Mouse (Mus musculus): ENCODE results near the gene Casp9.

Gene Casp9

DNA sequence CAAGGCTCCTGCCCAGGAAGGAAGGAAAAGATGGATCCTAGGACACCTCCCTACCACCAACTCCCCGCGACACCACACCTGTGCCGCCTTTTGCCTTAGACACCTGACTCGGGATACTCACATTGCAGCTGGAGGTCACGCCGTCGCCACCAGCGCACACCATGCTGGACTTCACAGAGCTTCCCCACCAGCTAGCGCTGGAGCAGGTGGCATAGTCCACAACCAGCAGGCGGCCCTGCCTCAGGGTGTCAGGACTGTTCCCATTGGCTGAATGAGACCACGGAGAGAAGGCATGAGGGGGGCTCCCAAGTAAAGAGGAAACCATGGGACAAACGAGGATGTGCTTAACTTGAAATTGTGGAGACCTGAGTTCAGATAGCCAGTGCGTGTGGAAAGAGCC is 25.4 kb downstream of the Casp9 start:
- DNase-seq = no peak

DNA sequence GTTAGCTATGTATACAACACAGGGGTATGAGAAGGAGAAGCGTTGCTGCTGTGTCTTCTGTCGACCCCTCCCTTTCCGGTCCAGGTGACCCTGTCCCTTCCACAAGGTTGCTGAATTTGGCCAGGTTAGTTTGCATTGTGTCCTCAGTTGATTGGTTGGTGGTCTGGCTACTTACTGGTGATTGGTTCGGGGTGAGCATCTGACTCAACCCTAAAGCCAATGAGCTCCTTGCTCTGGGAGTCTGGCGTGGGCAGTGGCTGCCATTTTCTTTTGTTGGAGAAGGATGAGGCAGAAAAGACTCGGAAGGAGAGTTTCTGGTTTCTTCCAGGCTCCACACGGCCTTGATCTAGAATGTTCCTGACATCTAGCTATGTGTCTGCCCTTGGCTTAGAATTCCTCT is 25.9 kb downstream of the Casp9 start:
- DNase-seq = no peak

DNA sequence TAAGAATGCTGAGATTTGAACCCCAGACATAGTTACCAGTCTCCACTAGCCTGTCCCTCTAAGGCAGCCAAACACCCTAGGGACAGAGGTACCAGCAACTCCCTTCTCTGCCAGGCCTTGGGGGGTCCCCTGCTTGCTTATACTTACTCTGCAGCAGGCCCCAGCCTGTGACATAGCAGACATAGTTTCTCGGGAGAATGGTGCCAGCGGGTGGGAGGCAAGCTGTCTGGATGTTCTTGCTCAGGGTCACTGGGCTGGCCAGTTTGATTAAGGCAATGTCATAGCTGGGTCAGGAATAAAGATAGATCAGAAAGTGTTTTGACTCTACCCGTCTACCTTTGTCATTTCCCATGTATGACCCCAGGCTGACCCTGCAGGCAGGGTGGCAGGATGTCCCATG is 27.8 kb downstream of the Casp9 start:
- no peak for DNase-seq

DNA sequence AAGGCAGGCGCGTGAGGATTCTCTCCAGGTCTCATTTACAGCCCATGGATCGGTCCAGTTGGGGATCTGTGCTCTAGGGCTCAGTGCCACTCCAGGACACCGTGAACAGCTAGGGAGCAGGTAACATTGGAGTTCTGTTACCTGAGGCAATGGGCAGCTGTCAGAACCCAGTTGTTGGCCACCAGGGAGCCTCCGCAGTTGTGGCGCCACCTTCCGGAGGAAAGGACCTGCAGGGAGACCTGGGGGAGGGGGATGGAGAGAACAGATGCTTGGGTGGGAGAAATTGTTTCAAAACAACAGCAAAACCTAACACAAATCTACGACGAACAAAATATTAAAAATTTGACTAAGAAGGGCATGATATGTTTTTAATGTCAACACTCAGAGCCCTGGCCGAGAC is 28.7 kb downstream of the Casp9 start:
- DNase-seq = peak; percentile 10

DNA sequence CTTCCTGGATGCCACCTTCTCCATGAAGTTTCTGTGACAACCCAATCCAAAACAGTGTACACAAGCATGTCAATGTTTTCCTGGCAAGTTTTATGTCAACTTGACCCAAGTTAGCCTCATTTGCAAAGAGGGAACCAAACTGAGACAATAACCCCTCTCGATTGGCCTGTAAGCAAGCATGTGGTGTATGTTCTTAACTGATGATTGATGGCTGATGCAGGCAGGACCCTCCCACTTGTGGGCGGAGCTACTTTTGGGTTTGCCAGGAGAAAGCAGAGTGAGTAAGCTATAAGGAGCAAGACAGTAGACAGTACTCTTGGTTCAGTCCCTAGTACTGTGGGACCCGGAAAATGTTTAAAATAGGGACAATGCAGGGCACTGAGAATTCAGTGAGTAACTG is 29.6 kb downstream of the Casp9 start:
- no peak for DNase-seq

DNA sequence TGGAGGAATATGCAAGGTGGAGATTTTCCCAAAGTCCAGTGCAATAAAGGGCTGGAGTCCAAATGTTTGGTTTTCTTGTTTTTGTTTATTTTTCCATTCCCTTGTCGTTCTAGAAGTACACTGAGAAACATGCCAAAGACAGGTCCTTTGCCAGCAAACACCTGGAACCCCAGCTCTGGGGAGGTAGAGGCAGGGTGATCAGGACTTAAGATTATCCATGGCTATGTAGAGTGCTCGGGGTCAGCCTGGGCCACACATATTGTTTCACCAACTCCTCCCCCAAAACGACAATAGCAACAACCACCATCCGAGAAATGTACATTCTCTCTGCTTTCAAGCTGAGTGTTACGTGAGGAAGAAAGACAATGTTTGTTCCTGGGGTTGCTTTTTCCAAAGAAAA is 32.6 kb downstream of the Casp9 start, which contains the start of gene Cela2a:
TSS of gene Cela2a (minus strand) at position 101 of the 400 bp plus-strand sequence.
- DNase-seq = no peak

DNA sequence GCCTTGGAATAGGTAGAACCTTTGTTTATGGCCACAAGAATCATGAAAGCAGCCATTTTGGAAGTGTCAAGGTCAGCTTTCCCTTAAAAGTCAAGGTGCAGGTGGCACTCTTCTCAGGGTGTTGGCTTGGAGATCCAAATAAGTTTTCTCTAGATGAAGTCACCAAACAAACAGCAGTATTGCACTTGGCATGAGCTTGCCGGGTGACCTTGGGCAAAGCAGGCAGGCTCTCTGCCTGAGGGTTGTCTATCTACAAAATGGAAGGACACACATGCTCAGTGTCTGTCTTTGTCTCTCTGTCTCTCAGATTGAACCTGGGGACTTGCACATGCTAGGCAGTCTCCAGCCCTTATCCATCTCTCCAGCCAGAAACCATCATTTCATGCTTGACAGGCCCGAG is 34.0 kb downstream of the Casp9 start:
- DNase-seq = no peak

DNA sequence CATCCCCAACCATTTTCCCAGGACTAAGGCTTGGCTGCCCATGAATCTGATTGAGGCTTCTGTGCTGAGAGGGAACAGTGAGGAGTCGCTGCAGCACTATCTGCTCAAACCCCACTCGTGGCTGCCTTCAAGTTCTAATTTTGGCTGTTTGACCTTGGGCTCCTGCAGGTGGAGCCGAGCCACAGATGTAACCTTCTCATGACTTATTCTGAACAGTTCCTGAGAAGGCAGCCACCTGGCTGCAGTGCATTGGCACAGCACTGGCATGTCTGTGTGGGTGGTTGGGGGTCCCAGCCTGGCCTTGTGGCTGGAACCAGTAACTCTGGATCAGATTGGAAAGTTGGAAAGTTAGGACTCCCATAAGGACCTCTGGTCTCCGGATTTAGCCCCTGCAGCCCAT is 34.8 kb downstream of the Casp9 start:
- no peak for DNase-seq

DNA sequence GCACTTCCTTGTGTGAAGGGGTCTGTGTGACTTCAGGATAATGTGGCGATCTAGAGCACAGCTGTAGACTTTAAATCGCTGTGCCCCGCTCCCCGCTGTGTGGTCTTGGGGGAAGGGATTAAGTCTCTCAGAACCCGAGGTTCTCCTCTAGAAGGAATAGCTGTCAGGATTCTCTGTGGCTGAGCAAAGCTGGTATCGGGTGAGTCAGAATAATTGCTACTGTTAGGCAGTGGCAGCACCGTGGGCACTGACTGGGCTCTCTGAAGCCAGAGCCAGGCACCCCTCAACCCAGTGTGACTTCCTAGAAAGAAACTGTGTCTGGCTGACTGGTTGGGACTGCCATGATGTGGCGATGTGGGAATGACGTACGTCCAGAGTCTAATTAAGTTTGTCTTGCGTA is 37.0 kb downstream of the Casp9 start:
- no peak for DNase-seq

DNA sequence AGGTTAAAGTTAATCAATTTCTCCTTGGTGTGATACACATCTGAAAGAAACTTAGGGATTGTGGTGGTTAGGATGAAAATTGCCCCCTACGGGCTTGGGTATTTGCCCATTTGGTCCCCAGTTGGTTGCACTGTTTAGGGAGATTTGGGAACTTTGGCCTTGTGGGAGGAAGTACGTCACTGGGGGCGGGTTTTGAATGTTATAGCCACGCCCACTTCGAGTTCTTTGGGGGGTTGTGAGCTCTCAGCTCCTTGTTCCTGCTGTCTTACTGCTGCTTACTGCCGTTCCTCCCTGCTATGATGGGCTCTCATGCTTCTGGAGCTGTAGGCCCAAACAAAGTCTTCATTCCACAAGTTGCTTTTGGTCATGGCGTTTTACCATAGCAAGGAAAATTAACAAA is 37.9 kb downstream of the Casp9 start:
- no peak for DNase-seq

DNA sequence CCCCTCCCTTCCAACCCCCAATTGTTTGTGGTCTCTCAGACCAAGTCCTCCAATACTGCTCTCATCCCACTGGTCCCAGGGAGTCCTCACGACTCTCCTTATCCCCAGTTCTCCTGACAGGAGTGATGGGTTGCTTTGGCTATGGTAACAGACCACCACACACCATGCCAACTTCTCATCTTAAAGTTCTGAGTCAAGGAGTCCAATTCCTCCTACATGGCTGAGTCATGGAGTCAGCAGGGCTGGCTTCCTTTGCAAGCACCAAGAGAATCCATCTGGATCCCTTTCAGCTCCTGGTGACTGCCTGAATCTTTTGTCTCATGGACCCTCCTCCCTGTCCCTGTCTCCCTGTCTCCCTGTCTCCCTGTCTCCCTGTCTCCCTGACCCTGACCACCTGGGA is 40.5 kb downstream of the Casp9 start:
- DNase-seq = no peak

DNA sequence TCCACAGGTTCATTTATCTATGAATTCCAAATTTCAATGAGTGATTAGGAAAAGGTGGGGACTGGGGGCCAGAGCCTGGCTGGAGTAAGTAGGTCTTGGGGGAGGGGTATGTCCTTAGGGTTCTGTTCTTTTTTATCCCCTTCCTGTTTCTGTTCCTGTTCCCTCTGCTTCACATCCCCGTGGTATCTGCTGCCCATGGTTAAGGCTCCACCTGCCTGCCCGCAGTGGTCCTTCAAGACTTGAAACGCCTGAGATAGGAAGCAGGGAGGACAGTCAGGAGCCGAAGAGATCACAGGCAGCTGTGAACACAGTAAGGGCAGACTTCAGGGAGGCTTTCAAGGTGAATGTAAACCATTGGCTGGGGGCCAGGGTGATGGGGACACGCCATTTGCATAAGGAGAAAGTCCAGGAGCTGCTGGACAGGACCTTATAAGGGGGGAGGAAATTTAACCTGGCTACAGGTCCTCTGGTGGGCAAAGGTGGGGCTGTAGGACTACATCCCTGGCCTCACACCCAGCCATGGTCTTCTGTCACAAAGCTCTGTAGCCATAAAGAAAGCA is 41.2 kb downstream of the Casp9 start:
- DNase-seq = no peak

DNA sequence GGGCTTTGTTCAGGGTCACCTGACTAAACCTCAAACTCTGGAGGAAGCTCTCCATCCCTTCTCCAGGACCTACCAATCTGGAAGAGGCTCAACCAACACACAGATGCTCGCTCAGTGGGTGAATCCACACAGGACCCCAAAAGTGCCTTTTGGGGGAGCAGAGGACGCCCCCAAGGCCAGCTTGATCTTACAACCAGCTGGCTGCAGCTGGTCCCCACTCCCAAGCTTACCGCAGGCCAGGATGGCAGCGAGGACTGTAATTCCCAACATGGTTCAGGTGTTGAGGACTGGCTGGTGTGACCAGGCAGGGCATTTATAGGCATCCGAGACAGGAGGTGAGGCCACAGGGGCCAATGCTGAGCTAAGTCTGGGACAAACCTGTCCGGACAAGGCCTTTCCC is 52.6 kb downstream of the Casp9 start, which contains the start of gene Ctrc:
TSS of gene Ctrc (minus strand) at position 361 of the 400 bp plus-strand sequence.
- no peak for DNase-seq

DNA sequence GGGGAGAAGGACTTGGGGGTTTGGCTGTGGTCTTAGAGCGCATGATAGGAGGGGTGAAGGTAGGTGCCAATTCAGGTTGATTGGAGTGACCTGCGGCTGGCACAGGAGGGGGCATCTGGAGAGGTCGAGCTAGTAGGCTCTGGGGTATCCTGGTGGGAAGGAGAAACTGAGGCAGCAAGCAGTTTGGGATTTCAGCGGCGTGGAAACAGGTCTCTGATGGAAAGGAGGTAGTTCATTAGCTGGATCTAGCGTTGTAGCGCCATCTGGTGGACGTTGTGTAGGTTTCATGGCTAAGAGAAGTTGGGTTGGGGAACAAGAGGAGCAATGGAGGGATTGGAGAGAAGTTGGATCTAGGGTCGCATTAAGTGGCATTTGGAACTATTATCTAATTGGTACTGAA is 60.0 kb downstream of the Casp9 start:
- DNase-seq = peak; percentile 64

DNA sequence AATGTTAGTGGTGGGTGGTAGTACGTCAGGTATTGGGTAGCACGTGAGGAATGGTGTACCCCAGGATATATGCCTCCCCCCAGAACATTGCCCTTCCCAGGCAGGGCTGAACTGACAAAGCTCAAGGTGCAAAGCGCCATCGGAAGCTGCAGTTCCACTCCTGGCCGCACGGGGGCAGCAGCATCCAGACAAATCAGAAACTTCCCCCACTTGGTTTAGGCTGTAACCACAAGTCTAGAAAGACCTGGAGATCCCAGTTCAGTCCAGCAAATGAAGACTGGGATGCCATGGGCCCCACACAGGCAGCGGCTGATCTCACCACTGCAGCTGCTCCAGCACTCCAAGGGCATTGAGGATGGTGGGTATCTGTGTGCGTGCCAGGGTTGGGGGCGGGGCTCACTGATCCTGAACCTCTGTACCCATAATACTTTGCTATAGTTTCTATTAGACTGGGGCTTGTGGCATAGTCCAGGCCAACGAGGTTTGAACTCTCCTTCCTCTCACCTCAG is 64.1 kb downstream of the Casp9 start:
- DNase-seq = peak; percentile 81

DNA sequence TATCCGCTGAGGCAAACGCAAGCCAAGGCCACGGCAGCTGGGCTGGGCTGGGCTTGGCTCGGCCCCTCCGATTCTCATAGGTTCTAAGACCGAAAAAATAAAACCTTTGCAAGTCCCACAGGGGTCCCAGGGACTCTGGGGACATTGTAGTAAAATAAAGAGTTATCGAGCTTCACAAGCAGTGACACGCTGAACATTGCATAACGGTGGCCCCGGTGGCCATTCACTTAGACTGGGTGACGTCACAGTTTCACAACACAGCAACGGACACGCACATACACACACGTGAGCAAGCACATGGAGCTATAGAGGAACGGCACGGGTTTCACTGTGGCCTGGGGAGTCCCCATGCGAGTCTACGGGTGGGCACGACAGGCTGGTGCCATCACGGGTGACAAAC is 65.1 kb downstream of the Casp9 start:
- DNase-seq = no peak

DNA sequence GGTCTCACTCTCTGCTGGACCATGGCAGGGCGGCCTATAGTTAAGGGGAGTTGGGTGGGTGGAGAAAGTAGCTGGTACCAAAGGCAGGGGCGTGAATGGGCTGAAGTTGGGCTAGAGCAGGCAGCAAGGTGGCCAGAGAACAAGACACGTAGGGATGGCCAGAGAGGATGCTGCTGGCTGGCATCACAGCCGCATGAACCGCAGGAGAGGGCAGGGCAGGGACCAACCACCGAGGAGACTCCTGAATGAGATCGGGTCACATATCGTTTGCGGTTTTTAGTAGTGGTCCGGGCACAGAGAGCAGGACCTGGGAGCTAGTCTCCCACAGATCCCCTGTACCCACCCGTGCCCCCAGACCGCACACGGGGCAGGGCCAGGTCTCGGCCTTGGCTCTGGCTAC is 65.9 kb downstream of the Casp9 start:
- no peak for DNase-seq

DNA sequence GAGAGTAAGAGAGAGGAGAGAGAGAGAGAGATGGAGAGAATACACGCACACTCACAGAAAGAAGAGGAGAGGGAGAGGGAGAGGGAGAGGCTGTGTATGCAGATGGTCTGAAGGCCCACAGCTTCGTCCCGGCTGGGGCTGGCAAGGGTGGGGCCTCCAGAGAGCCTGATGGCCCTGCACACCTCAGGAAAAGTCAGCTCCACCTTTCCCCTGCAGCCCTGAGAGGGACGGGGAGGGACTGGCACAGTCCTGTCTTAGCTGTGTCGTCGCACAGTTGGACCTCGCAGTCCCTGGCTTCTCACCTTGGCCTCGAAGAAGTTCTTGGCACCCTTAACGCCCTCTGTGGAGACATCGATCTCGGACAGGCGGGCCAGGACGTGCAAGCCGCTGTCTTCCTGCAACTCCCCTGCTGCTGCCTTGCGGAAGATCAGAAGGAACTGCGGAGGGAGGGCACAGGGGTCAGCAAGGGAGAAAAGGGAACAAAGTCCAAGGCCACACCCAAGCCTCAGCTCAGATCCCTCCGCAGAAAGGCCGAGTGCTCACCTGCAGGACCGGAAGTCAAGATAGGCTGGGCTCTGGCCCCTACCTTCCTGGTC is 66.9 kb downstream of the Casp9 start:
- no peak for DNase-seq

DNA sequence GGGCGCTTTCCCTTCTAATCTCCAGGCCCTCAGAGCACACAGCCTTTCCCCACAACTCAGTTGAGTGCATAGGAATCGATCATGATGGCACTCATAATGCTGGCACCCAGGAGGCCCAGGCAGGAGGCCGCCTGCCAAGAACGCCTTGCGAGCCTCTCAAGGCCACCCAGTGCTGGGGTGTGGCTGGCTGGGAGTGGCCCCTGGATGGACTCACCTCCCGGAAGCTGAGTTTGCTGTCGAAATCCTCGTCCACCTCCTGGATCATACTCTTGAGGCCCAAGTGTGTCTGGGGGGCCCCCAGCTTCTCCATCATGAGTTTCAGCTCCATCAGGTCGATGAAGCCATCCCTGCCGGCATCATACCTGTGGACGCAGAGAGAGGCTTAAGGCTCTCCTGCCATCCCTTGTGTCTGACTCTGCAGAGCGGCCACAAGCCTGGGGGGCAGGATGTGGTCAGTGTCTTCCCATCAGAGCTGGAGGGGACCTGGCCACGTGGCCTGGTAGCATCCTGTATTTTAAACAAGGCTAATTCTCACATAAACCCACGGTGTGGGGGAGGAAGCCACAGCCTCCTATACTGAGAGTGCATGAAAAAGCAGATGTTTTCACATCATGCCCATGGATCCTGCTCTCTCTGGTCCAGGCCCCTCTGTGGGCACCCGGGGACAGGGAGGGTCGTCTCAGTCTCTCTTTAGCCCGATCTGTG is 68.3 kb downstream of the Casp9 start:
- DNase-seq = no peak

DNA sequence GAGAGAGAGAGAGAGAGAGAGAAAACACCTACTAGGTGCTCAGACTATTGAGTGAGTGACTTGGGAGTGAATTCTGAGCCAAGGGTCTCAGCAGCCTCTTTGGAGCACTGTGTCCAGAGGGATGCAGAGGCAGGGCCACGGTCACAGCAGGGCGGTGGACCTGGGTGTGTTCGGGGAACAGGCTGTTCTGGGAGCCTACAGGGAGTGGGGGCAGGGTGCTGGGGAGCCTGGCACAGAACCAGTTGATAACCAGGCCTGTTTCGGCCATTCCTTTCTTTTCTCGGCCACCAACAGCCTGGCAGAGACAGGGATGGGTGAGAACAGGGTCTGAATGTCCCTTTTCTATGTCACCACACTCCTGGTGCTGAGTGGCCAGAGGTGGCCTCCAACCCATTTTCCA is 69.5 kb downstream of the Casp9 start:
- no peak for DNase-seq

DNA sequence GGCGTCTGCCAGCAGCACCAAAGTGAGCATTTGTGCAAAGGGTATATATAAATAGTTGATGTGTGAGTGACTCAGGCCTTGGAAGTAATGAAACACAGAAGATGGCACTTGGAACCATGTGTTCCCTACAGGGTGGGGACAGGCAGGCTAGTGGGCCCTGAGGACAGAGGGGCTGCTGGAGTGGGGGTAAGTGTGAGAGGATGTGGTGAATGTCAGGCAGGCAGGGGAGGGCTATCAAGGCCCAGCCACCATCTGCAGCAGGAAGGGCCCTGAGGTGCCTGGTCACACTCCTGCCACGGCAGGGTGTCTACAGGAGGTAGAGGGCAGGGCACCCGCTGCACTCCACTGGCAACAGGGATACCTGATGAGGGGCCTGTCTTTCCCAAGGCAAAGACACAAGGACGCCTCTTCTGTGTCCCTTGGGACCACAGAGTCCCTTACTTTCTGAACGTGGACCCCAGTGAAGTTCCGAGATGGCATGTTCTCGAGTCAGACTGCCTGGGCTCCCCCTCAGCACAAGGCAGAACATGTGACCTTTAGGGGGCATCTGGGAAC is 70.4 kb downstream of the Casp9 start:
- DNase-seq = no peak

DNA sequence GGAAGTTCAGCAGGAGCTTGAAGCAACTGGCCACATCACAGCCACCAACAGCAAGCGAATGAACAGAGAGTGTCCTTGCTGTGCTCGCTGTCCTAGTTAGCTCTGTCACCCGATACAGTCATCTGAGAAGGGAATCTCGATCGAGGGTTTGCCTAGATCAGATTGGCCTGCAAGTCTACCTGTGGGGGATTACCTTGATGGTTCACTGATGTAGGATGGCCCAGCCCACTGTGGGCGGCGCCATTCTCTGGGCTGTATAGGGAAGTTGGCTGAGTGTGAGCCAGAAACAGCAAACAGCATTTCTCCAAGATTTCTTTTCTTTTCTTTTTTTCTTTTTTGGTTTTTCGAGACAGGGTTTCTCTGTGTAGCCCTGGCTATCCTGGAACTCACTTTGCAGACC is 71.1 kb downstream of the Casp9 start:
- DNase-seq = no peak

DNA sequence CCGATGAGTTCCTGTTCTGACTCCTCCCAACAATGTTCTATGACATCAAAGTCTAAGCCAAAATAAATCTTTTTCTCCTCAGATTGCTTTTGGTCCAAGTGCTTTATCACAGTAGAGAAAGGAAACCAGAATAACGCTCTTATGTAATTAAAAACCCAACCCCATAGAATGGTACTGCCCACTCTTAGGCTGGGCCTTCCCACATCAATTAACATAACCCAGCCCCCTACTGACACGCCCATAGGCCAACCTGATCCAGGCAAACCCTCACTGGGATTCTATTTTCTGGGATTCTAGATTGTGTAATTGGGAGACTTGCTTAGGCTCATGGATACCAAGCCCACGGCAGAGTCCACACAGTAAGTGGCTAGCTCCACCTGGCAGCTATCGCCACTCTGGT is 71.6 kb downstream of the Casp9 start:
- DNase-seq = no peak
